Mouse (Mus musculus) lung, adult 2 months (tissue): ENCODE data around the gene Wdhd1.

ENCODE experiments used
- CTCF ChIP-seq: fragments of 200-500 bp; IDR thresholded peaks from 2 replicates; pipeline ENCODE4 v1.5.1; 2011; ENCODE audit warnings: mild to moderate bottlenecking, low read length, control low read depth; ENCODE audit not compliant: insufficient read depth
- POLR2A ChIP-seq: fragments of 200-500 bp; IDR thresholded peaks from 2 replicates; pipeline ENCODE4 v1.6.1; 2011; ENCODE audit warnings: low read depth, mild to moderate bottlenecking, control low read depth, low read length, borderline replicate concordance; ENCODE audit errors: extremely low read depth

DNA sequence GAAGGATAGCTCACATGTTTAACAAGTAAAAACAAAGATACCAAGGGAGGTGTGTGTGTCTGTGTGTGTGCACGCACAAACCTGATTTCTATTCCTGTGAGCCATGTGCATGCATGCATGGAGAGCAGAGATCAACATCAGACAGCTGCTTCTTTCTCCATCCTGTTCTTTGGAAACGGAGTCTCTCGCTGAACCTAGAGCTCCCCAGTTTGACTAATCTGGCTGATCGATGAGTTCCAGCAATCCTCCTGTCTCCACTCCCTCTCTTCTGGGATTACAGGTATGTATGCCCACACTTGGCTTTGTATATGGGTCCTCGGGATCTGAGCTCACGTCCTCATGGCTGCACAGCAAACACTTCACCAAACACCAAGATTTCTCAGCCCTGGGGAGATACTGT is 83.2 kb downstream of the Wdhd1 start:
- TF ChIP-seq POLR2A (no peak), CTCF (no peak)
